Mouse (Mus musculus): ENCODE data around the gene Sec22b. TPM values are rescaled to one million over a fixed set of nuclear protein-coding genes. Genes with fewer than 3 reads are reported as not detected.

Gene Sec22b
- polyA plus RNA-seq, 1 experiment from 2014 or later: 122 TPM

GRCm38 (mm10) chr3:97933251-97933650, 32.3 kb downstream of the Sec22b start:
- ATAC-seq (ENCODE audit: insufficient number of reproducible peaks, insufficient read depth, low FRiP score, low TSS enrichment, low read depth): no peak
- Histone ChIP-seq H3K9me3 (no peaks in the 10 kb centered on the region), H3K9ac (replicated peaks) (no peak overlapping the region), H3K36me3 (no peaks in the 10 kb centered on the region), H3K4me1 (replicated peaks) (peaks cover 50% of the 10 kb centered on the region), H3K27me3 (peaks cover 6% of the 10 kb centered on the region; the same call in 1 of the 2 replicates), H3K27ac (no peak overlapping the region), H3K4me2 (peak overlapping the region; percentile 31), H3K4me3 (replicated peaks) (no peak overlapping the region)
- 21% methylated on average over 6 of the region's 6 CpGs for WGBS

GRCm38 (mm10) chr3:97933811-97934210, 32.8 kb downstream of the Sec22b start:
- peaks cover 50% of the 10 kb centered on the region for H3K4me1 ChIP-seq (replicated peaks)
- peaks cover 6% of the 10 kb centered on the region; the same call in 1 of the 2 replicates for H3K27me3 ChIP-seq
- no peak for ATAC-seq (ENCODE audit: insufficient number of reproducible peaks, insufficient read depth, low FRiP score, low TSS enrichment, low read depth)
- no peak overlapping the region for H3K9ac ChIP-seq (replicated peaks)
- no peak overlapping the region for H3K4me2 ChIP-seq
- no peaks in the 10 kb centered on the region for H3K9me3 ChIP-seq
- H3K27ac ChIP-seq: no peak overlapping the region
- H3K4me3 ChIP-seq (replicated peaks): no peak overlapping the region
- WGBS: 76% methylated on average over 5 of the region's 5 CpGs
- H3K36me3 ChIP-seq: no peaks in the 10 kb centered on the region

- Histone ChIP-seq H3K9me3 (no peaks in the 10 kb centered on the region), H3K27ac (no peak overlapping the region), H3K4me3 (replicated peaks) (no peak overlapping the region), H3K36me3 (no peaks in the 10 kb centered on the region), H3K27me3 (peaks cover 6% of the 10 kb centered on the region; the same call in 1 of the 2 replicates), H3K4me1 (replicated peaks) (peaks cover 58% of the 10 kb centered on the region), H3K9ac (replicated peaks) (no peak overlapping the region), H3K4me2 (no peak overlapping the region)
- peak; percentile 47; the same call in 1 of the 2 replicates for ATAC-seq (ENCODE audit: insufficient number of reproducible peaks, insufficient read depth, low FRiP score, low TSS enrichment, low read depth)
- 56% methylated on average over 6 of the region's 6 CpGs for WGBS
These were observed 33.6 kb downstream of the Sec22b start for GRCm38 (mm10) chr3:97934331-97935300.

- no peak for ATAC-seq (ENCODE audit: insufficient number of reproducible peaks, insufficient read depth, low FRiP score, low TSS enrichment, low read depth)
These were observed 36.3 kb downstream of the Sec22b start for GRCm38 (mm10) chr3:97937068-97937944.

GRCm38 (mm10) chr3:97937945-97938266, 36.9 kb downstream of the Sec22b start:
- ATAC-seq (ENCODE audit: insufficient number of reproducible peaks, insufficient read depth, low FRiP score, low TSS enrichment, low read depth): no peak
- Histone ChIP-seq H3K4me3 (replicated peaks) (no peak overlapping the region), H3K9ac (replicated peaks) (no peak overlapping the region), H3K9me3 (no peaks in the 10 kb centered on the region), H3K27ac (no peak overlapping the region), H3K36me3 (no peaks in the 10 kb centered on the region), H3K27me3 (no peaks in the 10 kb centered on the region), H3K4me2 (no peak overlapping the region), H3K4me1 (replicated peaks) (peaks cover 60% of the 10 kb centered on the region)
- WGBS: 75% methylated on average over 6 of the region's 6 CpGs

More at GRCm38 (mm10) chr3:97937068-97937944, 36.3 kb downstream of the Sec22b start:
- H3K9ac ChIP-seq (replicated peaks): no peak overlapping the region
- H3K36me3 ChIP-seq: no peaks in the 10 kb centered on the region
- no peaks in the 10 kb centered on the region for H3K9me3 ChIP-seq
- H3K4me3 ChIP-seq (replicated peaks): no peak overlapping the region
- peaks cover 3% of the 10 kb centered on the region; the same call in 1 of the 2 replicates for H3K27me3 ChIP-seq
- 59% methylated on average over 17 of the region's 17 CpGs for WGBS
- peaks cover 60% of the 10 kb centered on the region for H3K4me1 ChIP-seq (replicated peaks)
- no peak overlapping the region for H3K4me2 ChIP-seq
- no peak overlapping the region for H3K27ac ChIP-seq

GRCm38 (mm10) chr3:97938814-97939526, 38.0 kb downstream of the Sec22b start:
- ATAC-seq (ENCODE audit: insufficient number of reproducible peaks, insufficient read depth, low FRiP score, low TSS enrichment, low read depth): no peak
- Histone ChIP-seq H3K9me3 (0 out of 2 replicates have a peak, but pooled peaks cover 4% of the 10 kb centered on the region), H3K9ac (replicated peaks) (no peak overlapping the region), H3K27me3 (no peaks in the 10 kb centered on the region), H3K4me2 (no peak overlapping the region), H3K4me3 (replicated peaks) (no peak overlapping the region), H3K36me3 (no peaks in the 10 kb centered on the region), H3K4me1 (replicated peaks) (peaks cover 51% of the 10 kb centered on the region), H3K27ac (0 out of 2 replicates have a peak overlapping the region, but pooled peaks have one; percentile 18)
- 58% methylated on average over 7 of the region's 7 CpGs for WGBS

GRCm38 (mm10) chr3:97939626-97940510, 38.9 kb downstream of the Sec22b start:
- Histone ChIP-seq H3K4me1 (replicated peaks) (peaks cover 49% of the 10 kb centered on the region), H3K4me2 (no peak overlapping the region), H3K9ac (replicated peaks) (no peak overlapping the region), H3K27ac (peak overlapping the region; percentile 18; the same call in 1 of the 2 replicates), H3K9me3 (0 out of 2 replicates have a peak, but pooled peaks cover 4% of the 10 kb centered on the region), H3K27me3 (no peaks in the 10 kb centered on the region), H3K4me3 (replicated peaks) (no peak overlapping the region), H3K36me3 (no peaks in the 10 kb centered on the region)
- no peak for ATAC-seq (ENCODE audit: insufficient number of reproducible peaks, insufficient read depth, low FRiP score, low TSS enrichment, low read depth)
- 14% methylated on average over 9 of the region's 10 CpGs for WGBS

GRCm38 (mm10) chr3:97940511-97941204, 39.7 kb downstream of the Sec22b start:
- H3K4me2 ChIP-seq: no peak overlapping the region
- no peak for ATAC-seq (ENCODE audit: insufficient number of reproducible peaks, insufficient read depth, low FRiP score, low TSS enrichment, low read depth)
- H3K9me3 ChIP-seq: 0 out of 2 replicates have a peak, but pooled peaks cover 4% of the 10 kb centered on the region
- H3K27me3 ChIP-seq: no peaks in the 10 kb centered on the region
- no peak overlapping the region for H3K9ac ChIP-seq (replicated peaks)
- H3K27ac ChIP-seq: peak overlapping the region; percentile 96
- H3K4me3 ChIP-seq (replicated peaks): no peak overlapping the region
- peaks cover 42% of the 10 kb centered on the region for H3K4me1 ChIP-seq (replicated peaks)
- no peaks in the 10 kb centered on the region for H3K36me3 ChIP-seq
- WGBS: 38% methylated on average over 9 of the region's 9 CpGs

GRCm38 (mm10) chr3:97941440-97942259, 40.7 kb downstream of the Sec22b start:
- Histone ChIP-seq H3K9ac (replicated peaks) (peak overlapping the region; percentile 45; the same call in 1 of the 2 replicates), H3K4me3 (replicated peaks) (0 out of 2 replicates have a peak overlapping the region, but pooled peaks have one; percentile 8), H3K4me2 (peak overlapping the region; percentile 49), H3K27ac (peak overlapping the region; percentile 96), H3K27me3 (no peaks in the 10 kb centered on the region), H3K36me3 (no peaks in the 10 kb centered on the region), H3K9me3 (0 out of 2 replicates have a peak, but pooled peaks cover 4% of the 10 kb centered on the region), H3K4me1 (replicated peaks) (peaks cover 42% of the 10 kb centered on the region)
- WGBS: 17% methylated on average over 11 of the region's 11 CpGs
- ATAC-seq (ENCODE audit: insufficient number of reproducible peaks, insufficient read depth, low FRiP score, low TSS enrichment, low read depth): no peak
